Mouse (Mus musculus): ENCODE measurements around the gene Jpt2. TPM values are rescaled to one million over a fixed set of nuclear protein-coding genes. Genes with fewer than 3 reads are reported as not detected.

Jpt2 gene
- polyA plus RNA-seq, 1 experiment, result 8.6 TPM

DNA sequence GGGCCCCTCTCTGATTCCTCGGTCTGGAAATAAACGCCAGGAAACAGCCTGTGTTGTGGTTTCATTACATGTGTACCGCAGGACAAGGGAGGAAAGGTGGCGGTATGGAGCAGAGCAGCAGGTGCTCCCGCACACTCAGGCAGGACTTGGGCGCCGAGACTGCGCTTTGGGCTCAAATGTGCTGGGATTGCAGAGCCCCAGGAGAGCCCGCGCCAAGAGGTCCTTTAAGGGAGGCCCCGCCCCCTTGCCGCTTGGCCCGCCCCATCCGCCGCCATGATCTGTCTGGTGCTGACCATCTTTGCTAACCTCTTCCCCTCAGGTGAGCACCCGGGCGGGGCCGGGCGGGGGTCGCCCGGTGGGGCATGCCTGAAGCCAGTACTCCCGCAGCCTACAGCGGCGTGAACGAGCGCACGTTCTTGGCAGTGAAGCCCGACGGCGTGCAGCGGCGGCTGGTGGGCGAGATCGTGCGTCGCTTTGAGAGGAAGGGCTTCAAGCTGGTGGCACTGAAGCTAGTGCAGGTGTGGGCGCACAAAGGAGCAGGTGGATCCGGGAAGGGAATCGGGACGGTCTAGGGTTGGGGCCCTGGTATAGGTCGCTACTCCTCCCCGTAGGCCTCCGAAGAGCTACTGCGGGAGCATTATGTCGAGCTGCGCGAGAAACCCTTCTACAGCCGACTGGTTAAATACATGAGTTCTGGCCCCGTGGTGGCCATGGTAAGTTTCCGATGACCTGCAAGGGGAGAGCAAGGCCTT is 64.1 kb downstream of the Jpt2 start, which contains the start of gene Nme3:
TSS of gene Nme3 (plus strand) at position 260 of the 752 bp plus-strand sequence.
- Histone ChIP-seq H3K4me3 (replicated peaks) (peak within 1 kb of the TSS; percentile 94), H3K9me3 (no peaks in the 10 kb centered on the region), H3K4me1 (peaks cover 69% of the 10 kb centered on the region), H3K36me3 (replicated peaks; ENCODE audit: low read length) (peaks cover 72% of the 10 kb centered on the region), H3K27me3 (replicated peaks) (no peaks in the 10 kb centered on the region)
- TF ChIP-seq GATA1 (IDR thresholded peaks at IDR 0.05; ENCODE audit: borderline replicate concordance, low read length) (no peak), FLI1 (IDR thresholded peaks at IDR 0.05; ENCODE audit: low read length) (no peak)

DNA sequence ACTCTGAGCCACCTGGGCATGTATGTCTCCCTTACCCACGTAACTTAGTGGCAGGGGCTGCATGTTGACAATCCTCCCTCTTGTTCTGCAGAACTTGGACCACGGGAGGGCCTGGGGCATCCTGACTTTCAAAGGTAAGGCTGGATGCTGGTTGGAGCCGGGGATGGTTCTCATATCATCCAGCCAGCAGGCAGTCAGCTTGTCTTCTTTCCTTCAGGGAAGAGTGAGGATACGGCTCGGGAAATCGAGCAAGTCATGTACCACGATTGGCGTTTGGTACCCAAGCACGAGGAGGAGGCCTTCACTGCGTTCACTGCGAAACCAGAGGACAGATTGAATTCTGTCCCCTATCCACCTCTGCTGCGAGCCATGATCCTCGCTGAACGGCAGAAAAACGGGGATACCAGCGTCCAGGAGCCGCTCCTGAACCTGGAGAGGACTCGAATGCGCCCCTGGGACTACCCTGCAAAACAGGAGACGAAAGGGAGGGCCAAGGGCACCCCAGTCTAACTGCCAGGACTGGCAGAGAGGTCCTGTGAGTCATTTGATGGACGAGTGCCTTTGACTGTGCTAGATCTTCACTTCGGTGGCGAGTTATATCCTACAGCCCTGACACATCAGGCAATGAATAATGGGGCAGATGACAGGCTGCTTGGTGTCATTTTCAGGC is 64.8 kb downstream of the Jpt2 start:
- H3K36me3 ChIP-seq (replicated peaks; ENCODE audit: low read length), result peaks cover 72% of the 10 kb centered on the region
- TF ChIP-seq GATA1 (IDR thresholded peaks at IDR 0.05; ENCODE audit: borderline replicate concordance, low read length) (no peak), FLI1 (IDR thresholded peaks at IDR 0.05; ENCODE audit: low read length) (no peak)
- H3K4me3 ChIP-seq (replicated peaks), result peak overlapping the region; percentile 94
- no peaks in the 10 kb centered on the region for H3K27me3 ChIP-seq (replicated peaks)
- H3K4me1 ChIP-seq, result peaks cover 76% of the 10 kb centered on the region
- H3K9me3 ChIP-seq, result no peaks in the 10 kb centered on the region

DNA sequence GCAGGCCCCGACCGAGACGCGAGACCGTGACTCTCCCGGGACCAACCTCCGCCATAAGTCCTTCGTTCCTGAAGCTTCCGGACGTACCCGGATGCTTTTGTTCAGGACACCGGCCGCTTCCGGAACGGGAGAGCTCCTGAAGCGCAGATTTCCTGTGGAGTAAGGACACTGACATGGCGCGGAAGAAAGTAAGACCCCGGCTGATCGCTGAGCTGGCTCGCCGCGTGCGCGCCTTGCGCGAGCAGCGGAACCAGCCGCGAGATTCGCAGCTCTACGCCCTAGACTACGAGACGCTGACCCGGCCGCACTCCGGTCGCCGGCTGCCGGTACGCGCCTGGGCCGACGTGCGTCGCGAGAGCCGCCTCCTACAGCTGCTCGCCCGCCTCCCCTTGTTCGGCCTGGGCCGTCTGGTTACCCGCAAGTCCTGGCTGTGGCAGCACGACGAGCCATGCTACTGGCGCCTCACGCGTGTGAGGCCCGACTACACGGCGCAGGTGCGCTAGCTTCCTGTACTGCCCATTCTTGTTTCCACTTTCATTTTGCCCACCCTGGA is 65.4 kb downstream of the Jpt2 start, which contains the start of the genes Eme2 and Mrps34:
TSS of gene Eme2 (minus strand) at position 93 of the 553 bp plus-strand sequence.
TSS of gene Mrps34 (plus strand) at position 122 of the 553 bp plus-strand sequence.
- TF ChIP-seq GATA1 (IDR thresholded peaks at IDR 0.05; ENCODE audit: borderline replicate concordance, low read length) (no peak), FLI1 (IDR thresholded peaks at IDR 0.05; ENCODE audit: low read length) (peak; percentile 77; the same call in 1 of the 2 replicates)
- H3K4me1 ChIP-seq, result peaks cover 82% of the 10 kb centered on the region
- H3K4me3 ChIP-seq (replicated peaks), result peak within 1 kb of the TSS; percentile 94
- H3K36me3 ChIP-seq (replicated peaks; ENCODE audit: low read length), result peaks cover 72% of the 10 kb centered on the region
- no peaks in the 10 kb centered on the region for H3K27me3 ChIP-seq (replicated peaks)
- H3K9me3 ChIP-seq, result no peaks in the 10 kb centered on the region

DNA sequence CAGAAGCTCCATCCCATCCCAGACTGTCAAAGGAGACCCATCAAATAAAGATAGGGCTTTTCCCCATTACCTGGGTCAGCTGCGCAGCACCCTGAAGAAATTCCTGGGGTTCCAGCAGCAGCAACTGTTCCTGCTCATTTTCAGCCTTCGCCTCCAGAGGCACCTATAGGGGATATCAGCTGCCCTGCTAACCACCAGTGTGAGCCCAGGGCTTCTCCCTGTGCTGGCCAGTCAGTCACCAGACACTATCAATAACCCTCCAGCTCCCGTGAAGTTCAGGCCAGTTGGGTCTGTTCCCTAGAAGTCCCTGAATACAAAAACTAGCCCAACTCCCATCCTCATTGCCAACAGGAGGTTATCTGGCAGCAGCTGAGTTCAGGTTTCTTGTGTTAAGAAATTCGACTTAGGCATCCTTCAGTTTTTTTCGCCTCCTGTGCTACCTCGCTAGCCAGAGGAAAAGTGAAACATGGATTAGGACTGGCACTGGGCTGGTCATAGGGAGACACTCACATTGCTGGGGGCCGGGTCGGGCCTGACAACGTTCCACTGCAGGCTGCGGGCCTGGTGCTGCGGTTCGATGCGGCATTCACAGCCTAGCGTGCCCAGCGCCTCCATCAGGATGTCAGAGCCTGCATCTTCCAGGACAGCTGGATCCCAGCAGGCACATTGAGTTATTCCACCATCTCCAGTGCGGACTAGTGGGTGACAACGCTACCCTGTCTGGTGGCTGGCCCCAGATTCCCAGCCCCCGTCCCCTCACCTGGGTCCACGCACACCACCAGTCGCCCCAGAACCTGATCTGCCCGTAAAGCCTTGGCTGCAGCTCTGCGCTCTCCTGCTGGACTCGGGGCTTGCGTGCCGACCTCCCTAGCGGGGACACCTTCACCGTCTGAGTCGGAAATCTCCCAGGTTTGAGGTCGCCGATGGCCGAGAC is 66.2 kb downstream of the Jpt2 start:
- Histone ChIP-seq H3K27me3 (replicated peaks) (no peaks in the 10 kb centered on the region), H3K36me3 (replicated peaks; ENCODE audit: low read length) (peaks cover 72% of the 10 kb centered on the region), H3K4me3 (replicated peaks) (peak overlapping the region; percentile 94), H3K9me3 (no peaks in the 10 kb centered on the region), H3K4me1 (peaks cover 77% of the 10 kb centered on the region)
- no peak for TF ChIP-seq GATA1 (IDR thresholded peaks at IDR 0.05; ENCODE audit: borderline replicate concordance, low read length)
- no peak for TF ChIP-seq FLI1 (IDR thresholded peaks at IDR 0.05; ENCODE audit: low read length)

DNA sequence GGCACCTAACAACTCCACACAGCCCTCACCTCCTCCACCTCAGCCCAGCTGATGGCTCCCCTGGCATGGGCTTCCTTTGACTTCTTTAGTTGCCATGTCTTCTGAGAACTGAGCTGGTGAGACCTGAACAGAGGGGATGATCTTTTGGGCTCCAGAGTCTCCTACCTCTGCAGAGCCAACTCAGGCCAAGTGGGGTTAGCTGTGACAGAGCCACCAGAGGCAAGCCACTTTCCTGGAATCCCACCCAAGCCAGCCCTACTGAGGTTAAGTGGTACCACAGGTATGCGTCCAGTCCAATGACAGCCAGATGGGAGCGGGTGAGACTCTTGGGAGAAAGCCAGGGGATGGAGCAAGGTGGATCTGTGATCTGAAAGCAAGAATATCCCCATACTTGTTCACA is 67.2 kb downstream of the Jpt2 start:
- Histone ChIP-seq H3K36me3 (replicated peaks; ENCODE audit: low read length) (peaks cover 70% of the 10 kb centered on the region), H3K4me3 (replicated peaks) (peak overlapping the region; percentile 53), H3K4me1 (peaks cover 74% of the 10 kb centered on the region), H3K9me3 (no peaks in the 10 kb centered on the region), H3K27me3 (replicated peaks) (no peaks in the 10 kb centered on the region)
- TF ChIP-seq FLI1 (IDR thresholded peaks at IDR 0.05; ENCODE audit: low read length), result no peak
- TF ChIP-seq GATA1 (IDR thresholded peaks at IDR 0.05; ENCODE audit: borderline replicate concordance, low read length), result no peak

DNA sequence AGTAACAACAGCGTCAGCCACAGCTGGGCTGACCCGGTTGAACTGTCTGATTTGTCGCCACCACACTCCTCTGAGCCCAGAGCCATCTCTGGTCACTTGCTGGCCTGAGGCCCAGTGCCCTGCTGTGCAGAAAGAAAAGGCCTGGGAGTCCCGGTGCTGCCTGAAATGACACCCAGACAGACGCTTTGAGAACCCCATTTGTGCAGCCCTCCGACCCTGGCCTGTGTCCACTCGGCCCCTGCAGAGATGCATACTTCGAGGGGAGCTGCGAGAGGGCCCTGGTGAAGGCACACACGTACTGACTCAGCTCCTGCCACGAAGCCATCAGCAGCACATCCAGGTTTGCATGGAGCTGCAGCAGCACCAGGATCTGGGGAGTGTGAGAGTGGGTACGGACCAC is 67.7 kb downstream of the Jpt2 start:
- TF ChIP-seq GATA1 (IDR thresholded peaks at IDR 0.05; ENCODE audit: borderline replicate concordance, low read length) (no peak), FLI1 (IDR thresholded peaks at IDR 0.05; ENCODE audit: low read length) (no peak)
- Histone ChIP-seq H3K27me3 (replicated peaks) (no peaks in the 10 kb centered on the region), H3K36me3 (replicated peaks; ENCODE audit: low read length) (peaks cover 68% of the 10 kb centered on the region), H3K9me3 (no peaks in the 10 kb centered on the region), H3K4me1 (peaks cover 75% of the 10 kb centered on the region), H3K4me3 (replicated peaks) (peak overlapping the region; percentile 53)

DNA sequence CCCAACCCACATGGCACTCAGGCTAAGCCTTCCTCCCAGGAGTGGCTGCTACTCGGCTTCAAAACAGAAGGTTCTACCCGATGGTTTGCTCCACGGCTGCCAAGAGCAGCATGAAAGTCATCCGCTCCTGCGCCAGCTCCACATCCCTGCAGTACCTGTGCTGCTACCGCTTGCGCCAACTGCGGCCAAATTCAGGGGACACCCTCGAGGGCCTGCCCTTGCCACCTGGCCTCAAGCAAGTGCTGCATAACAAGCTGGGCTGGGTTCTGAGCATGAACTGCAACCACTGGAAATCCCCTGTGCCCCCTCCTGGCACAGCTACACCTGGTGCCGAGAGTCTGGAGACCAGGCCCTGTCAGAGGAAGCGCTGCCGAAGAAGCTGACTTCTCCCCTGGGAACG is 69.2 kb downstream of the Jpt2 start:
- no peaks in the 10 kb centered on the region for H3K27me3 ChIP-seq (replicated peaks)
- H3K4me1 ChIP-seq, result peaks cover 68% of the 10 kb centered on the region
- no peaks in the 10 kb centered on the region for H3K9me3 ChIP-seq
- H3K4me3 ChIP-seq (replicated peaks), result no peak overlapping the region
- H3K36me3 ChIP-seq (replicated peaks; ENCODE audit: low read length), result peaks cover 57% of the 10 kb centered on the region
- no peak for TF ChIP-seq FLI1 (IDR thresholded peaks at IDR 0.05; ENCODE audit: low read length)
- no peak for TF ChIP-seq GATA1 (IDR thresholded peaks at IDR 0.05; ENCODE audit: borderline replicate concordance, low read length)

DNA sequence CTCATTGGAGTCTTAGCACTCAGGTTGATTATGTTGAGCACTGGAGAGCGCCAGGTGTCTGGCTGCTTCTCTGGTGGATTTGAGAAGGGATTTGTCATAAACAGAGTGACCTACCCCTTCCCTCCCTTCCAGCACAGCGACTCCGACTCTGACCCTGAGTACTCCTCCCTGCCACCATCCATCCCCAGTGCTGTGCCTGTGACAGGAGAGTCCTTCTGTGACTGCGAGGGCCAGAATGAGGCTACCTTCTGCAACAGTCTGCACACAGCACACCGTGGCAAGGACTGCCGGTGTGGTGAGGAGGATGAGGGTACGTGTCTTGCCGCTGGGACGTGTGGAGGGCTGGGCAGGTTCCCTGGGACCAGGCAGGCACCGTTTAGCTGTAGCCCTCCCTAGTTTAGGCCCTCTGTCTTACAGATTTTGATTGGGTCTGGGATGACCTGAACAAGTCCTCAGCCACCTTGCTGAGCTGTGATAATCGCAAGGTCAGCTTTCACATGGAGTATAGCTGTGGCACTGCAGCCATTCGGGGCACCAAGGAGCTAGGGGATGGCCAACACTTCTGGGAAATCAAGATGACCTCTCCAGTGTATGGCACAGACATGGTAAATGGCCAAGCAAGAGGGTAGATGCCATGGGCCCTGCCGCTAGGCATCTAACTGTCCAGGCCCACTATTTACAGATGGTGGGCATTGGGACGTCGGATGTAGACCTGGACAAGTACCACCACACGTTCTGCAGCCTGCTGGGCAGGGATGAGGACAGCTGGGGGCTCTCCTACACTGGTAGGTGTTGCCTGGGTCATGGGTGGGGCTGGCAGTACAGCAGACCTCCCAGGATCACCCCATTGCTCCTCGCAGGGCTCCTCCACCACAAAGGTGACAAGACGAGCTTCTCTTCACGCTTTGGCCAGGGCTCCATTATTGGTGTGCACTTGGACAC is 70.1 kb downstream of the Jpt2 start:
- Histone ChIP-seq H3K9me3 (no peaks in the 10 kb centered on the region), H3K36me3 (replicated peaks; ENCODE audit: low read length) (peaks cover 57% of the 10 kb centered on the region), H3K4me3 (replicated peaks) (peak overlapping the region; percentile 69), H3K27me3 (replicated peaks) (no peaks in the 10 kb centered on the region), H3K4me1 (peaks cover 63% of the 10 kb centered on the region)
- no peak for TF ChIP-seq GATA1 (IDR thresholded peaks at IDR 0.05; ENCODE audit: borderline replicate concordance, low read length)
- no peak for TF ChIP-seq FLI1 (IDR thresholded peaks at IDR 0.05; ENCODE audit: low read length)
